Mouse (Mus musculus) heart, embryonic 16.5 days (tissue): ENCODE measurements around the gene Sh2b2. TPM values are rescaled to one million over a fixed set of nuclear protein-coding genes. Genes with fewer than 3 reads are reported as not detected.
A peak's percentile ranks its signal among the peaks of the same experiment; 100 is the strongest.

ENCODE experiments used
- ATAC-seq: fragments of 200-750 bp; cut with Nextera tagmentation; replicated peaks from 2 replicates; pipeline ENCODE4 v1.8.0; 2017; ENCODE audit warnings: moderate number of reproducible peaks; ENCODE audit not compliant: insufficient read depth, low FRiP score; ENCODE audit errors: extremely low read depth
- H3K27ac ChIP-seq: fragments of 300-500 bp; sonication (generic); 2 replicates; pipeline ENCODE4 v1.5.1; 2014; ENCODE audit warnings: mild to moderate bottlenecking, low read length, control low read depth, moderate library complexity
- H3K27me3 ChIP-seq: fragments of 300-500 bp; sonication (generic); 2 replicates; pipeline ENCODE4 v1.6.1; 2014; ENCODE audit warnings: low read length, mixed read lengths; ENCODE audit not compliant: control insufficient read depth, insufficient read depth
- H3K36me3 ChIP-seq: fragments of 300-500 bp; sonication (generic); 2 replicates; pipeline ENCODE4 v1.6.1; 2014; ENCODE audit not compliant: control insufficient read depth, insufficient read depth
- H3K4me1 ChIP-seq: fragments of 300-500 bp; sonication (generic); 2 replicates; pipeline ENCODE4 v1.6.1; 2014; ENCODE audit warnings: low read length, mixed read lengths; ENCODE audit not compliant: control insufficient read depth, insufficient read depth
- H3K4me2 ChIP-seq: fragments of 300-500 bp; sonication (generic); 2 replicates; pipeline ENCODE4 v1.6.1; 2014; ENCODE audit warnings: low read depth, mild to moderate bottlenecking, control low read depth, low read length
- H3K4me3 ChIP-seq: fragments of 300-500 bp; sonication (generic); 2 replicates; pipeline ENCODE4 v1.5.1; 2014; ENCODE audit warnings: mild to moderate bottlenecking, control low read depth, low read length
- H3K9ac ChIP-seq: fragments of 300-500 bp; sonication (generic); 2 replicates; pipeline ENCODE4 v1.6.1; 2014; ENCODE audit warnings: low read length, control low read depth
- H3K9me3 ChIP-seq: fragments of 300-500 bp; sonication (generic); replicated peaks from 2 replicates; pipeline ENCODE4 v1.6.1; 2016; ENCODE audit warnings: low read length; ENCODE audit not compliant: control insufficient read depth
- WGBS: fragments of 180-500 bp; shearing (Covaris S2); extraction: QIAGEN DNeasy Blood & Tissue Kit; methylation state at CpG from one replicate; pipeline ENCODE4 v1.1.7; 2014; 5-methylcytosine and 5-hydroxymethylcytosine counted together
- polyA plus RNA-seq: library from polyadenylated mRNA; unstranded; fragments of >200 nt; fragmentation: Nextera tagmentation; extraction: Ambion mirVana; gene quantifications from 2 replicates; pipeline ENCODE4 v1.2.1, GENCODE M21; 2015

Gene Sh2b2
- polyA plus RNA-seq, 1 experiment from 2014 or later = 1.7 TPM

- no peak overlapping the region for H3K9ac ChIP-seq
- no peak for ATAC-seq
- H3K9me3 ChIP-seq = no peaks in the 10 kb centered on the region
- H3K27ac ChIP-seq = no peak overlapping the region
- no peak overlapping the region for H3K4me3 ChIP-seq
- WGBS = 89% methylated on average over 42 of the region's 43 CpGs
- H3K4me1 ChIP-seq = no peaks in the 10 kb centered on the region
- H3K4me2 ChIP-seq = no peak overlapping the region
- H3K36me3 ChIP-seq = peaks cover 64% of the 10 kb centered on the region
- no peaks in the 10 kb centered on the region for H3K27me3 ChIP-seq
These were observed 28.4 kb upstream of the Sh2b2 start for GRCm38 (mm10) chr5:136274739-136275138.

GRCm38 (mm10) chr5:136269937-136270336, 23.6 kb upstream of the Sh2b2 start:
- Histone ChIP-seq H3K27me3 (no peaks in the 10 kb centered on the region), H3K4me3 (no peak overlapping the region), H3K9ac (no peak overlapping the region), H3K4me2 (no peak overlapping the region), H3K36me3 (peaks cover 20% of the 10 kb centered on the region), H3K9me3 (no peaks in the 10 kb centered on the region), H3K27ac (no peak overlapping the region), H3K4me1 (no peaks in the 10 kb centered on the region; the same call in 1 of the 2 replicates)
- ATAC-seq = no peak
- WGBS = 57% methylated on average over 4 of the region's 4 CpGs

DNA sequence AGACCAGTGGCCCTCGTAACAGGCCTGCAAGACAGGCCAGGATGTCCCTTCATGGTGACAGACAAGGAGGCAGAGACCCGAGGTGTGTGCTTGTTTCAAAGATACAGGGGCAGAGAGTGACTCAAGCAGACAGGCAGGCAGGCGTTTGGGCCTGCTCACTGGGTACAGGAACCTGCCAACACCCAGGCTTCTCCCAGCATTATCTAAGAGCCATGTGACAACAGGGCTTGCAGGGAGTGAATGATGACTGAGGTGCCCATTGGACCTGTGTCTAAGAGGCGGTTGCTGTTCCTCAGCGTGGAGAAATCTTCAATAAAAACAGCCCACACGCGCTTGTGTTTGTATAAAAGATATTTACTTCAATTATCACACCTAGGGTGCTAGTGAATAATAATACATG, 19.7 kb upstream of the Sh2b2 start:
- H3K4me3 ChIP-seq = no peak overlapping the region
- H3K36me3 ChIP-seq = no peaks in the 10 kb centered on the region
- H3K4me2 ChIP-seq = no peak overlapping the region
- no peaks in the 10 kb centered on the region for H3K27me3 ChIP-seq
- no peaks in the 10 kb centered on the region for H3K9me3 ChIP-seq
- H3K27ac ChIP-seq = no peak overlapping the region
- no peak overlapping the region for H3K9ac ChIP-seq
- no peak for ATAC-seq
- WGBS = 59% methylated on average over 7 of the region's 7 CpGs
- H3K4me1 ChIP-seq = no peaks in the 10 kb centered on the region; the same call in 1 of the 2 replicates

DNA sequence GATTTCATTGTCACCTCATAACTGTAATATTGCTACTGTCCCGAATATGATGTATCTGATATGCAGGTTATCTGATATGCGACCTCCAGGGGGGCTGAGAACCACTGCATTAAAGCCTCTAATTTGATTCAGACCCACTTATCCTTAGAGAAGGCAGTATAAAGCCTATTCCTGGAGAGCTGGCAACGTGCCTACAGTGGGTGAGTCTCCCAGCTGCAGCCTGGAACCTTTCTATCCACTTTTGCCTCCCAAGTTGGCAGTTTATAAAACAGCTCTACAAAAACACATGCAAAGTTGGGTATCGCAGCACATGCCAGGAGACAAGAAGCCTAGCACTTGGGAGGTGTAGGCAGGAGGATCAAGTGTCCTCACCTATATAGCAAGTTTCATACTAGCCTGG, 17.0 kb upstream of the Sh2b2 start:
- H3K4me2 ChIP-seq = no peak overlapping the region
- no peaks in the 10 kb centered on the region; the same call in 1 of the 2 replicates for H3K4me1 ChIP-seq
- H3K4me3 ChIP-seq = no peak overlapping the region
- H3K36me3 ChIP-seq = no peaks in the 10 kb centered on the region
- H3K9me3 ChIP-seq = no peaks in the 10 kb centered on the region
- no peak overlapping the region for H3K9ac ChIP-seq
- H3K27ac ChIP-seq = no peak overlapping the region
- WGBS = 79% methylated on average over 4 of the region's 4 CpGs
- no peaks in the 10 kb centered on the region for H3K27me3 ChIP-seq
- ATAC-seq = no peak

- Histone ChIP-seq H3K9me3 (no peaks in the 10 kb centered on the region), H3K27ac (no peak overlapping the region), H3K4me2 (no peak overlapping the region), H3K36me3 (peaks cover 7% of the 10 kb centered on the region; the same call in 1 of the 2 replicates), H3K9ac (no peak overlapping the region), H3K4me1 (no peaks in the 10 kb centered on the region), H3K4me3 (no peak overlapping the region), H3K27me3 (no peaks in the 10 kb centered on the region)
- ATAC-seq = peak; percentile 51; the same call in 1 of the 2 replicates
- WGBS = 31% methylated on average over 6 of the region's 6 CpGs
These were observed 12.6 kb upstream of the Sh2b2 start for GRCm38 (mm10) chr5:136258919-136259318.

DNA sequence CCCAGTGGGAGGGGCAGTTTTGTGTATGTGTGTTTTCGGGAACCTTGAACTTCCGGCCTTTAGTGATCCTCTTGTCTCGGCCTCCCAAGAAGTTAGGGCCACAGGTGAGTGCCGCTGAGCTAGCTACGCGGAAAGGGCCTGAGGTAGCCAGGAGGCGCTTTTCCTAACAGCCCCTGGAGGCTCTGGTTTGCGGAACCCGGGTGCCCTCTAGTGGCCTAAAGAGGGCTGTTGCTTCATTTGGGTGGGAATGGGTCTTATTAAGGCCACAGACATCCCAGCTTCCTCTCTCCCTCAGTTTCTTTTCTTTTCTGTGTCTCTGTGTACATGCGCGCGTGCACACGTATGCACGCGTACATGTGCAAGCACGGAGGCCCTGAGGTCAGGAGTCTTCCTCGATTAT, 6.5 kb upstream of the Sh2b2 start:
- 0 out of 2 replicates have a peak, but pooled peaks have one; percentile 49 for ATAC-seq
- WGBS = 15% methylated on average over 17 of the region's 17 CpGs
- Histone ChIP-seq H3K27me3 (no peaks in the 10 kb centered on the region), H3K36me3 (peaks cover 16% of the 10 kb centered on the region), H3K4me3 (no peak overlapping the region), H3K9me3 (no peaks in the 10 kb centered on the region), H3K4me1 (no peaks in the 10 kb centered on the region), H3K27ac (no peak overlapping the region), H3K4me2 (no peak overlapping the region), H3K9ac (no peak overlapping the region)

GRCm38 (mm10) chr5:136251004-136251403, 4.6 kb upstream of the Sh2b2 start:
- no peaks in the 10 kb centered on the region for H3K27me3 ChIP-seq
- no peak overlapping the region for H3K27ac ChIP-seq
- H3K4me3 ChIP-seq = no peak overlapping the region
- ATAC-seq = no peak
- H3K4me1 ChIP-seq = no peaks in the 10 kb centered on the region
- 51% methylated on average over 7 of the region's 7 CpGs for WGBS
- no peak overlapping the region for H3K9ac ChIP-seq
- no peak overlapping the region for H3K4me2 ChIP-seq
- no peaks in the 10 kb centered on the region for H3K9me3 ChIP-seq
- peaks cover 10% of the 10 kb centered on the region; the same call in 1 of the 2 replicates for H3K36me3 ChIP-seq

GRCm38 (mm10) chr5:136248441-136248840, 2.1 kb upstream of the Sh2b2 start:
- Histone ChIP-seq H3K27ac (no peak overlapping the region), H3K4me2 (no peak overlapping the region), H3K27me3 (no peaks in the 10 kb centered on the region), H3K36me3 (peaks cover 5% of the 10 kb centered on the region; the same call in 1 of the 2 replicates), H3K4me3 (no peak overlapping the region), H3K9me3 (no peaks in the 10 kb centered on the region), H3K9ac (no peak overlapping the region), H3K4me1 (peaks cover 9% of the 10 kb centered on the region)
- ATAC-seq = no peak
- 67% methylated on average over 6 of the region's 6 CpGs for WGBS

GRCm38 (mm10) chr5:136245541-136246451, 560 bp downstream of the Sh2b2 start:
- H3K4me3 ChIP-seq = peak overlapping the region; percentile 83
- H3K36me3 ChIP-seq = peaks cover 3% of the 10 kb centered on the region; the same call in 1 of the 2 replicates
- H3K4me2 ChIP-seq = peak overlapping the region; percentile 99
- no peak for ATAC-seq
- H3K9ac ChIP-seq = no peak overlapping the region
- H3K4me1 ChIP-seq = peaks cover 9% of the 10 kb centered on the region
- peaks cover 12% of the 10 kb centered on the region for H3K27me3 ChIP-seq
- H3K9me3 ChIP-seq = no peaks in the 10 kb centered on the region
- H3K27ac ChIP-seq = peak overlapping the region; percentile 73
- 19% methylated on average over 15 of the region's 15 CpGs for WGBS
